Mouse (Mus musculus) spleen, adult 2 months (tissue): Measurements from ENCODE around the gene Sdc4.

ENCODE experiments used
- CTCF ChIP-seq: fragments of 200-500 bp; IDR thresholded peaks from 2 replicates; pipeline ENCODE4 v1.5.1; 2011; ENCODE audit warnings: mild to moderate bottlenecking, inconsistent platforms; ENCODE audit not compliant: insufficient read depth, insufficient read length, insufficient replicate concordance; ENCODE audit errors: extremely low read depth
- POLR2A ChIP-seq: fragments of 200-500 bp; IDR thresholded peaks from 2 replicates; pipeline ENCODE4 v1.6.1; 2011; ENCODE audit warnings: low read depth, low read length, inconsistent platforms

DNA sequence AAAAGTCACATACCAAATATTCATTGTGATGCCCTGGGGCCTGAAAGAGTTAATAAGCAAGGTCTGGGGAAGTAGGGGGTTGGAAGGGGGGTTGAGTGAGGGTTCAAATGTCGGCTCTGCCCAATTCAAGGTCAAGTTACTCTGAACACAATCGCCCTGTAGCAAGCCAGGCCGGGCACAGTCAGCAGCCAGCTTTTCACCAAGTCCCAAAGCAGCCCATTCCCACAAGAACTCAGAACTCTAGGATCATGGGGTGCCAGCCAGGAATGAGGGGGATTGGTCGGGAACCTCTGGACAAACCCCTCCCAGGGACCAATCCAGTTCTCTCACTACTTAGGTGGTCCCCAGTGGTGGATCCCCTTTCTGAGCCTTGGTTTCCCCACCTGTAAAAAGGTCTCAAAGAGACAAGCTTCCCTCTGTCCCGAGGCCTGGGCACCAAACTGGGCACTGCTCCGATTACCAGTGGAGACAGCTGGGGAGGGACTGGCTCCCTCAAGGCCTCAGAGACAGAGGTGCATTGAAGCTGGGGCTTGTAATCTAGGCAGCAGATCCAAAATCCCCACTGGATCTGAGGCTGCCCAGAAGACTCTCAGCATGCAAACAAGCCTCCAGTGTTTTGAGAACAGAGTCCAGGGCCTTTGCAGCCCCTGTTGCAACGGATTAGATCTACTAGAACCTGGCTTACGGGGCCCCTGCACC is 7.3 kb downstream of the Sdc4 start:
- no peak for TF ChIP-seq CTCF
- no peak for TF ChIP-seq POLR2A
